Mouse (Mus musculus) megakaryocyte-erythroid progenitor cell, adult 5-6 weeks (primary cell): ENCODE results near the gene Fem1b. TPM values are rescaled to one million over a fixed set of nuclear protein-coding genes. Genes with fewer than 3 reads are reported as not detected.

Experiments used
- total RNA-seq, 2 experiments: library from RNA; stranded (forward) in 1 of 2; stranded (reverse) in 1 of 2; fragments of 200-1000, 215-1000 nt in 1 of 2; fragments of >200 nt in 1 of 2; fragmentation: Nextera tagmentation in 1 of 2; gene quantifications; 2 replicates each; pipeline ENCODE4 v1.2.3; 2014 to 2017

Fem1b gene
- total RNA-seq, 2 experiments from 2014 or later: 33.6 to 69.6 TPM

Other genes with a start within 250 kb of the Fem1b start
- gene Itga11, start 134.1 kb downstream of the Fem1b start, total RNA-seq (2014; fragmentation: Nextera tagmentation): not detected in 2 replicates
- gene Itga11, start 134.1 kb downstream of the Fem1b start, total RNA-seq (2017): not detected in 2 replicates
- 57.7 and 73.1 TPM in 2 replicates for gene Cln6, start 26.9 kb upstream of the Fem1b start, total RNA-seq (2014; fragmentation: Nextera tagmentation)
- gene Cln6, start 26.9 kb upstream of the Fem1b start, total RNA-seq (2017): 11.3 and 21.8 TPM in 2 replicates
- gene Calml4, start 46.1 kb upstream of the Fem1b start, total RNA-seq (2014; fragmentation: Nextera tagmentation): 4.0 and 5.8 TPM in 2 replicates
- gene Calml4, start 46.1 kb upstream of the Fem1b start, total RNA-seq (2017): 2.2 TPM in 1 of 2 replicates, not detected in the other
- gene Pias1, start 176.0 kb upstream of the Fem1b start, total RNA-seq (2014; fragmentation: Nextera tagmentation): 63.9 and 72.4 TPM in 2 replicates
- gene Pias1, start 176.0 kb upstream of the Fem1b start, total RNA-seq (2017): 25.6 and 35.3 TPM in 2 replicates